Mouse (Mus musculus): ENCODE measurements around the gene Mafg. TPM values are rescaled to one million over a fixed set of nuclear protein-coding genes. Genes with fewer than 3 reads are reported as not detected.
A peak's percentile ranks its signal among the peaks of the same experiment; 100 is the strongest.
"Not testable (repeated sequence)": the region's sequence is repeated elsewhere in the genome, so short reads cannot be mapped to it uniquely, and the experiment has no call there.

The Mafg gene
- polyA plus RNA-seq, 1 experiment from 2014 or later = 23.5 TPM

DNA sequence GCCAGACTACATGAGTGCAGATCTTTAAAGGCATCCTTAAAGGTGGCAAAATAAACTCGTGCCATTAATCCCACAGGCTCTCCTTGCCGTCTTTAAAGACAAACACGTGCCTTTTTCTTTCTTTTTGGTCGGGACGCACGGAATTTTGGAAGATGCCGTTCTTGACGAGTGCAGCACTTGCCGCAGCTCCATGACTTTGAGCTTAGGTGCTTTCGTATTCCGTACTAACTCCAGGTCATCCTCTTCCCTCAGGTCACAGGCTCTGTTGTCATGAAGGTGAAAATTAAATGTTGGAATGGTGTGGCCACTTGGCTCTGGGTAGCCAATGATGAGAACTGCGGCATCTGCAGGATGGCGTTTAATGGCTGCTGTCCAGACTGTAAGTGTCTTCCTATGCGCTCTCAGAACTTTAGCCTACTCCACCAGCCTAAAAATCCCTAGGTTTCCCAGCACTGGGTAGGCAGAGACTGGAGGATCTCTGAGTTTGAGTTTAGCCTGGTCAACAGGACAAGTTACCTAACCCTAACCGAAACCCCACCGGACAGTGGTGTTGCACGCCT, 34.3 kb downstream of the Mafg start:
- Histone ChIP-seq H3K9me3 (ENCODE audit: control insufficient read depth, low read length) (no peaks in the 10 kb centered on the region), H3K36me3 (ENCODE audit: control insufficient read depth, insufficient read depth, low read length) (peaks cover 10% of the 10 kb centered on the region), H3K27ac (ENCODE audit: low read depth, low read length) (no peak overlapping the region), H3K4me3 (ENCODE audit: low read depth, low read length) (peak overlapping the region; percentile 100), H3K27me3 (ENCODE audit: control insufficient read depth, insufficient read depth, low read length) (no peaks in the 10 kb centered on the region), H3K9ac (ENCODE audit: low read depth, low read length) (peak overlapping the region; percentile 64), H3K4me1 (replicated peaks; ENCODE audit: control insufficient read depth, insufficient read depth, low read length) (peaks cover 7% of the 10 kb centered on the region; the same call in 1 of the 2 replicates), H3K4me2 (replicated peaks; ENCODE audit: low read depth, low read length) (peak overlapping the region; percentile 76)
- ATAC-seq (ENCODE audit: low FRiP score) (no peak), DNase-seq (ENCODE audit: low spot score) (no peak)
- WGBS = 48% methylated on average over 17 of the region's 17 CpGs

DNA sequence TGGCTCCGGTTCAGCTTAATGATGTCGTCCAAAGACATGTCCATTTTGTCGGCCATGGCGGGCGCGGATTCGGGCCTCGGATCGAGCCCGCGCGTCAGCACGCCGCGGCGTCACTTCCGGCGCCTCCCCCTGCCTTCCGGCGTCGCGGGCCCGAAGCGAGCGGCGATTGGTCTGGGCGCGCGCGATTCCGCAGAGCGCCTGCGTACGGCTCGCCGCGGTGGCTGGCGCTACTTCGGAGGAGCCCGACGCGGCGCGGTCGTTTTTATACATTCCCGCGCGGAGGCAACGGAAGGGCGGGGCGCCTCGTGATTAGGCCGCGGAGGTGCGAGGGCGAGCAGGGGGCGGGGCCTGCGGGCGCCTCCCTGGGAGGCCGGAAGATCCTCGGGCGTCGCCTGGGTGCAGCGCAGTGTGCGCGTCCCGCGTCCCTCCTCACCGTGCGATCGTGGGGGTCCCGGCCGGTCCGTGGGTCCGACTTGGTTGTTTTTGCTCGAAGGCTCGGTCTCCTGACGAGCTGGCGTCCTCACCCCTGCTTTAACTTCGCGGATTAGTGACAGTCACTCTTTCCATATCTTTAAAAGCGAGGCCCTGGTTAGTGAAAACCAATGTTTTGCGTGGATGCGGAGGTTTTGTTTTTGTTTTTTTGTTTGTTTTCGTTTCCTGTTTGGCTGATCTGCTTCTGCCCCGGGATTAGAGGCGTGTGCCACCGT, 35.0 kb downstream of the Mafg start, which contains the start of the genes Alyref and Anapc11:
Alyref (minus strand) TSS at position 83 of the 707 bp plus-strand sequence.
Anapc11 (plus strand) TSS at position 139 of the 707 bp plus-strand sequence.
- H3K4me2 ChIP-seq (replicated peaks; ENCODE audit: low read depth, low read length) = peak within 1 kb of the TSS; percentile 92
- ATAC-seq (ENCODE audit: low FRiP score) (peak; percentile 98), DNase-seq (ENCODE audit: low spot score) (peak; percentile 98)
- H3K27me3 ChIP-seq (ENCODE audit: control insufficient read depth, insufficient read depth, low read length) = no peaks in the 10 kb centered on the region
- peak within 1 kb of the TSS; percentile 99 for H3K9ac ChIP-seq (ENCODE audit: low read depth, low read length)
- H3K4me1 ChIP-seq (replicated peaks; ENCODE audit: control insufficient read depth, insufficient read depth, low read length) = peaks cover 7% of the 10 kb centered on the region; the same call in 1 of the 2 replicates
- no peaks in the 10 kb centered on the region for H3K9me3 ChIP-seq (ENCODE audit: control insufficient read depth, low read length)
- peaks cover 12% of the 10 kb centered on the region for H3K36me3 ChIP-seq (ENCODE audit: control insufficient read depth, insufficient read depth, low read length)
- H3K4me3 ChIP-seq (ENCODE audit: low read depth, low read length) = peak within 1 kb of the TSS; percentile 100
- H3K27ac ChIP-seq (ENCODE audit: low read depth, low read length) = peak within 1 kb of the TSS; percentile 88
- WGBS = under 1% methylated on average over 77 of the region's 88 CpGs

DNA sequence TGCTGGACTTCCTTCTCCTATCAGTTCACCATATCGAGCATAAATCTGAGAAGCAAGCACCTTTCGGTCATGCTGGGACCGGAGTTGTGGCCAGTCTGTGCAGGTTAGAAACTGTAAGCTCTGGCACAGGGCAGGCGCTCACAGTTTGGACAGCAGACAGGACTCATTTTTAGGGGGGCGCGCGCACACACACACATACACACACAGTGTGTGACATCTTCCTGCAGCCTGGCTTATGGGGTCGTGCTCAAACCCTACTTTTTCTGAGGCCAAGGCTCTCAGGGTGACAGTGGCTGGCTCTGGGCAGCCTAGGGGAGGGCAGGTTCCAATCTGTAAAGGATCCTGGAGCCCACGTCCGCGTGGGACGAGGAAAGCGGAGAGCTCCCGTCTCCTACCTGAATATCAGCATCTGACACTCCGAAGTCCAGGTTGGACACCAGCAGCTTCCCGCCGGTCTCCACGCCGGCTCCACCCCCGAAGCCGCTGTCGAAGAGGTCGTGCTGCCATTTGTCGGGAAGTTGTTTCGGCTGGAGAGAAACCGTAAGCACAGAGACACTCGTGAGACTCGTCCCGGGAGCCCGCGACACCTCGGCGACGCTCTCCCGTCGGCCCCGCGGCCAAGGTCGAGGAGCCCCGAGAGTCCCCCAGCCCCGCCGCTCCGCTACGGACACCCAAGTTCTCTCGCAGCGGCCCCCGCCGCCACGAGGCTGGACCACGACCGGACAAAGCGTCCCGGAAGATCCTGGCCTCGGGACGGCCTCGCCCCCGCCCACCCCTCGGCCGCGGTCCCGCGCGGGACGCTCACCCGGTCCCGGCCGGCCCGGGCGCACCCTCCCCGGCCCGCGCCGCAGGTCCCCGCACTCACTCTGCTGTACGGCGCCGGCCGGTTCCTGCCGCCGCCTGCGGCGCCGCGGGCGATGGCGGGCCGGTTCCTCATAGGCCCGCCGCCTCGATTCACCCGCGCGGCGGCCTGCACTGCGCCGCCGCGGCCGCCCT, 35.9 kb downstream of the Mafg start:
- Histone ChIP-seq H3K9me3 (ENCODE audit: control insufficient read depth, low read length) (no peaks in the 10 kb centered on the region), H3K4me2 (replicated peaks; ENCODE audit: low read depth, low read length) (peak overlapping the region; percentile 92), H3K4me3 (ENCODE audit: low read depth, low read length) (peak overlapping the region; percentile 100), H3K27ac (ENCODE audit: low read depth, low read length) (peak overlapping the region; percentile 88), H3K9ac (ENCODE audit: low read depth, low read length) (peak overlapping the region; percentile 99), H3K27me3 (ENCODE audit: control insufficient read depth, insufficient read depth, low read length) (no peaks in the 10 kb centered on the region), H3K36me3 (ENCODE audit: control insufficient read depth, insufficient read depth, low read length) (peaks cover 15% of the 10 kb centered on the region), H3K4me1 (replicated peaks; ENCODE audit: control insufficient read depth, insufficient read depth, low read length) (peaks cover 7% of the 10 kb centered on the region; the same call in 1 of the 2 replicates)
- DNase-seq (ENCODE audit: low spot score) = no peak
- 6% methylated on average over 59 of the region's 99 CpGs for WGBS
- peak; percentile 73 for ATAC-seq (ENCODE audit: low FRiP score)

DNA sequence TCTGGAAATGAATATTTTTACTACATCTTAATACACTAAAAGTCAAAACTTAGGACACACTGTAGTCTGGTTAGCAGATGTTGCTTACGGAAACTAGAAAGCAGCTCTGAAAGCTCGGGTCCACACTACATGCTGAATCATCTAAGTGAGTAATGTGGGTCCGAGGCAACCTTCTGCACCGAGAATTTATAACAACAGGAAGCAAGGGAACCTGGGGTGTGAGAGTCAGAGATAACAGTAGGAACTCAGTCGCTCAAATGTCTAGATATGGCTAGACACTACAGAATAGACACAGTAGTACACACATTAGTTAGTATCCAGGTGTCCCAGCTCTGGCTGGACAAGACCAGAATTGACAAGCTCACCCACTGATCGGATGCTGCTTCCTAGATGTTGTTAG, 44.9 kb downstream of the Mafg start:
- ATAC-seq (ENCODE audit: low FRiP score) = no peak
- DNase-seq (ENCODE audit: low spot score) = no peak
- Histone ChIP-seq H3K9ac (ENCODE audit: low read depth, low read length) (no peak overlapping the region), H3K27ac (ENCODE audit: low read depth, low read length) (no peak overlapping the region), H3K4me2 (replicated peaks; ENCODE audit: low read depth, low read length) (no peak overlapping the region), H3K4me1 (replicated peaks; ENCODE audit: control insufficient read depth, insufficient read depth, low read length) (no peaks in the 10 kb centered on the region), H3K36me3 (ENCODE audit: control insufficient read depth, insufficient read depth, low read length) (peaks cover 27% of the 10 kb centered on the region), H3K9me3 (ENCODE audit: control insufficient read depth, low read length) (no peaks in the 10 kb centered on the region), H3K4me3 (ENCODE audit: low read depth, low read length) (no peak overlapping the region), H3K27me3 (ENCODE audit: control insufficient read depth, insufficient read depth, low read length) (no peaks in the 10 kb centered on the region)
- 94% methylated on average over 6 of the region's 6 CpGs for WGBS

DNA sequence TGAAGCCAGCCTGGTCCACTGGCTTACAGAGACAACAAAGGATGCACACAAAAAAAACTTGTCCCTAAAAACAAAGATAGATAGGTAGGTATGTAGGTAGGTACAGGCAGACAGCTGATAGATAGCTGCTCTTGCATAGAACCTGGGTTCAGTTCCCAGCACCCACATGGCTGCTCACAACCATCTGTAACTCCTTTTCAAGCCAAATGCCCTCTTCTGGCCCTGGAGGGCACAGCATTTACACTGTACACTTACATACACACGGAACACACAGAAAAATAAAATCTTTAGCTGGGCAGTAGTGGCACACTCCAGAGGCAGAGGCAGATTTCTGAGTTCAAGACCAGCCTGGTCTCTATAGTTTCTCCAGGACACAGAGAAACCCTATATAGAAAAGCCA, 49.5 kb downstream of the Mafg start:
- Histone ChIP-seq H3K27ac (ENCODE audit: low read depth, low read length) (no peak overlapping the region), H3K36me3 (ENCODE audit: control insufficient read depth, insufficient read depth, low read length) (peaks cover 21% of the 10 kb centered on the region), H3K9ac (ENCODE audit: low read depth, low read length) (no peak overlapping the region), H3K4me2 (replicated peaks; ENCODE audit: low read depth, low read length) (no peak overlapping the region), H3K4me1 (replicated peaks; ENCODE audit: control insufficient read depth, insufficient read depth, low read length) (peaks cover 6% of the 10 kb centered on the region), H3K27me3 (ENCODE audit: control insufficient read depth, insufficient read depth, low read length) (no peaks in the 10 kb centered on the region), H3K4me3 (ENCODE audit: low read depth, low read length) (no peak overlapping the region), H3K9me3 (ENCODE audit: control insufficient read depth, low read length) (no peaks in the 10 kb centered on the region)
- ATAC-seq (ENCODE audit: low FRiP score) (no peak), DNase-seq (ENCODE audit: low spot score) (no peak)
- 90% methylated on average over 1 of the region's 1 CpGs for WGBS

DNA sequence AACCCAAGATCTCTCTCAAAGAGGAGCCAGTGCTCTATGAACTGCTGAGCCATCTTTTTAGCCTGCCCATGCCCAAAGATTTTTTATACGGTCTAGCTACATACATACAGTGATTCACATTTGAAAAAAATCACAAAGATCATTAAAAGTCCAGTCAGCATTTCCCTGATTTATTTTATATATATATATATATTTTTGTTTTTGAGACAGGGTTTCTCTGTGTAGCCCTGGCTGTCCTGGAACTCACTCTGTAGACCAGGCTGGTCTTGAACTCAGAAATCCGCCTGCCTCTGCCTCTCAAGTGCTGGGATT, 50.5 kb downstream of the Mafg start:
- not testable (repeated sequence) for H3K4me2 ChIP-seq (replicated peaks; ENCODE audit: low read depth, low read length); H3K4me3 ChIP-seq (ENCODE audit: low read depth, low read length); ATAC-seq (ENCODE audit: low FRiP score); H3K27ac ChIP-seq (ENCODE audit: low read depth, low read length); H3K9ac ChIP-seq (ENCODE audit: low read depth, low read length); H3K27me3 ChIP-seq (ENCODE audit: control insufficient read depth, insufficient read depth, low read length); H3K9me3 ChIP-seq (ENCODE audit: control insufficient read depth, low read length); H3K4me1 ChIP-seq (replicated peaks; ENCODE audit: control insufficient read depth, insufficient read depth, low read length); DNase-seq (ENCODE audit: low spot score)
- peaks cover 25% of the 10 kb centered on the region for H3K36me3 ChIP-seq (ENCODE audit: control insufficient read depth, insufficient read depth, low read length)
- 81% methylated on average over 2 of the region's 2 CpGs for WGBS

DNA sequence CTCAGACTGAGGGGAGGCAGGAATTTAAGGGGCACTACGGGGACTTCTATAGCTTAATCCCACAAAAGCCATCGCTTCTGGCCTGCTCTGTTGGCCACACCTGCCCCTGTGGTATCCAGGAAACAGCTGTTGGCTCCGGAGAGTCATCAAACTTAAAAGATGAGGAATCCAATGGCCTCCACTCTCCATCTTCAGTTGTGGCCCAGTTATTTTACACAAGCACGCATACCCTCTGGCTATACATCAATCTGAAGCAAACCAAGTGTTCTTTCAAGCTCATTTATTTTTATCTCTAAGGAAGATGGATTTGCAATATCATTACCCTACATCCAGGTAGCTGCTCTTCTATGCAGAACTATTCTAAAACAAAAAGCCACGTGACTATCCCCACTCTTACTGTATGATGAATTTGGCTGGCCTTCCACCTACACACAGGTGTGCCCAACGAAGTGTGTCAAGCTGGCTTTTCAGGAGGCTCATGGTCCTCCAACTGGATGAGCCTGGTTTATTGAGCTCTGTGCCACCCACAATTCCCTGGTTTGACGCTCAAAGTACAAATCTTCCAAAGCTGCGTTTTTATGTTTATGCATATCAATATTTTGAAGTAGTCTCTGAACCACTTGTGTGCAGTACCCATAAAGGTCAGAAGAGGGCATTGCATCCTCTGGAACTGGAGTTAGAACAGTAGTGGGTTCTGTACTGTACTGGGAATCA, 51.0 kb downstream of the Mafg start:
- no peaks in the 10 kb centered on the region for H3K9me3 ChIP-seq (ENCODE audit: control insufficient read depth, low read length)

More for the DNA sequence above, 51.0 kb downstream of the Mafg start:
- peak overlapping the region; percentile 94; the same call in 1 of the 2 replicates for H3K4me3 ChIP-seq (ENCODE audit: low read depth, low read length)
- peak; percentile 33 for DNase-seq (ENCODE audit: low spot score)
- H3K4me1 ChIP-seq (replicated peaks; ENCODE audit: control insufficient read depth, insufficient read depth, low read length) = peaks cover 6% of the 10 kb centered on the region
- H3K27ac ChIP-seq (ENCODE audit: low read depth, low read length) = peak overlapping the region; percentile 82
- peak overlapping the region; percentile 98 for H3K9ac ChIP-seq (ENCODE audit: low read depth, low read length)
- H3K27me3 ChIP-seq (ENCODE audit: control insufficient read depth, insufficient read depth, low read length) = no peaks in the 10 kb centered on the region
- WGBS = 73% methylated on average over 8 of the region's 8 CpGs
- peak overlapping the region; percentile 96 for H3K4me2 ChIP-seq (replicated peaks; ENCODE audit: low read depth, low read length)
- peaks cover 26% of the 10 kb centered on the region for H3K36me3 ChIP-seq (ENCODE audit: control insufficient read depth, insufficient read depth, low read length)
- ATAC-seq (ENCODE audit: low FRiP score) = no peak

Data from hindbrain, embryonic 11.5 days (tissue).